Mouse (Mus musculus) myocyte (in vitro differentiated cells): ENCODE measurements around the gene Erf. TPM values are rescaled to one million over a fixed set of nuclear protein-coding genes. Genes with fewer than 3 reads are reported as not detected.

Source experiments
- H3K27me3 ChIP-seq: one replicate; pipeline ENCODE4 v1.6.1; 2011; ENCODE audit not compliant: control insufficient read depth, insufficient read depth, insufficient read length
- H3K36me3 ChIP-seq: one replicate; pipeline ENCODE4 v1.6.1; 2011; ENCODE audit not compliant: control insufficient read depth, insufficient read depth
- H3K4me2 ChIP-seq: one replicate; pipeline ENCODE4 v1.6.1; 2011; ENCODE audit warnings: low read depth, control low read depth
- H3K4me3 ChIP-seq: one replicate; pipeline ENCODE4 v1.5.1; 2011; ENCODE audit warnings: mild to moderate bottlenecking, control low read depth, moderate library complexity
- H3K79me2 ChIP-seq: one replicate; pipeline ENCODE4 v1.6.1; 2011; ENCODE audit not compliant: control insufficient read depth, insufficient read depth
- H3ac ChIP-seq: one replicate; pipeline ENCODE4 v1.6.1; 2011; ENCODE audit not compliant: control insufficient read depth, insufficient read length
- CEBPB ChIP-seq: IDR thresholded peaks from 2 replicates; pipeline ENCODE4 v1.6.1; 2011; ENCODE audit warnings: mild to moderate bottlenecking, moderate library complexity; ENCODE audit not compliant: poor library complexity, insufficient read depth, severe bottlenecking
- E2F4 ChIP-seq: IDR thresholded peaks from one replicate; pipeline ENCODE4 v1.6.1; 2011; ENCODE audit warnings: mild to moderate bottlenecking, control low read depth, moderate library complexity; ENCODE audit not compliant: insufficient read depth
- MAX ChIP-seq: IDR thresholded peaks from one replicate; pipeline ENCODE4 v1.6.1; 2011; ENCODE audit warnings: low read depth, mild to moderate bottlenecking, control low read depth
- MYOD1 ChIP-seq, 3 experiments: IDR thresholded peaks; one replicate each; pipeline ENCODE4 v1.6.1; 2011; ENCODE audit warnings: control low read depth in 2 of 3, low read depth in 2 of 3, mild to moderate bottlenecking in 2 of 3, moderate library complexity in 1 of 3; ENCODE audit not compliant: insufficient read length in 2 of 3, control insufficient read depth in 1 of 3
- MYOG ChIP-seq, 3 experiments: IDR thresholded peaks; one replicate each; pipeline ENCODE4 v1.6.1; 2011; ENCODE audit warnings: control low read depth in 2 of 3, low read depth in 2 of 3, mild to moderate bottlenecking in 2 of 3; ENCODE audit not compliant: insufficient read length in 2 of 3, control insufficient read depth in 1 of 3, insufficient read depth in 1 of 3
- POLR2A ChIP-seq: IDR thresholded peaks from one replicate; pipeline ENCODE4 v1.6.1; 2011; ENCODE audit warnings: low read depth, mild to moderate bottlenecking, control low read depth, moderate library complexity; ENCODE audit not compliant: insufficient read length
- POLR2AphosphoS2 ChIP-seq: IDR thresholded peaks from one replicate; pipeline ENCODE4 v1.6.1; 2011; ENCODE audit warnings: low read depth, control low read depth; ENCODE audit not compliant: insufficient read length
- REST ChIP-seq: IDR thresholded peaks from one replicate; pipeline ENCODE4 v1.6.1; 2011; ENCODE audit warnings: mild to moderate bottlenecking, control low read depth, moderate library complexity; ENCODE audit not compliant: insufficient read depth, insufficient read length
- SRF ChIP-seq: IDR thresholded peaks from one replicate; pipeline ENCODE4 v1.6.1; 2011; ENCODE audit warnings: low read depth; ENCODE audit not compliant: control insufficient read depth, insufficient read length
- TCF12 ChIP-seq: IDR thresholded peaks from one replicate; pipeline ENCODE4 v1.6.1; 2011; ENCODE audit warnings: mild to moderate bottlenecking, control low read depth; ENCODE audit not compliant: poor library complexity, insufficient read depth, severe bottlenecking
- TCF3 ChIP-seq: IDR thresholded peaks from one replicate; pipeline ENCODE4 v1.6.1; 2011; ENCODE audit warnings: low read depth, control low read depth; ENCODE audit not compliant: insufficient read length
- USF1 ChIP-seq: IDR thresholded peaks from one replicate; pipeline ENCODE4 v1.6.1; 2011; ENCODE audit warnings: low read depth, mild to moderate bottlenecking, control low read depth, moderate library complexity
- polyA plus RNA-seq: library from polyadenylated mRNA; unstranded; fragments of >200 nt; fragmentation: generic; extraction: Trizol; gene quantifications from one replicate; pipeline ENCODE4 v1.2.1, GENCODE M21; 2012; ENCODE audit warnings: missing spikeins

Erf gene
- polyA plus RNA-seq, 1 experiment, result 42.5 TPM

- no peak for TF ChIP-seq USF1
- peak in 1 of 3 experiments; percentile 72 for TF ChIP-seq MYOD1 (IDR thresholded peaks at IDR 0.05; ENCODE audit: control insufficient read depth in 1 of 3, insufficient read length in 2 of 3, low read depth in 2 of 3)
- H3K4me3 ChIP-seq, result peak overlapping the region; percentile 37
Observed at GRCm38 (mm10) chr7:25277405-25277804, 26.8 kb upstream of the Erf start.

GRCm38 (mm10) chr7:25275555-25276298 lies 25.2 kb upstream of the Erf start:
- no peak overlapping the region for H3K4me3 ChIP-seq
- H3K4me2 ChIP-seq, result peak overlapping the region; percentile 68
- no peak for TF ChIP-seq E2F4
- no peak for TF ChIP-seq REST
- peak in 2 of 3 experiments; percentile 82 to 96 for TF ChIP-seq MYOG (IDR thresholded peaks at IDR 0.05; ENCODE audit: control insufficient read depth in 1 of 3, insufficient read depth in 1 of 3, insufficient read length in 2 of 3, low read depth in 2 of 3)
- no peak for TF ChIP-seq TCF12
- no peak for TF ChIP-seq TCF3
- TF ChIP-seq USF1, result no peak
- peak in 2 of 3 experiments; percentile 82 to 94 for TF ChIP-seq MYOD1 (IDR thresholded peaks at IDR 0.05; ENCODE audit: control insufficient read depth in 1 of 3, insufficient read length in 2 of 3, low read depth in 2 of 3)
- peak; percentile 33 for TF ChIP-seq POLR2A
- no peak for TF ChIP-seq CEBPB
- no peak for TF ChIP-seq POLR2AphosphoS2
- TF ChIP-seq SRF, result no peak
- TF ChIP-seq MAX, result no peak

More at GRCm38 (mm10) chr7:25277405-25277804, 26.8 kb upstream of the Erf start:
- Histone ChIP-seq H3K79me2 (peaks cover 9% of the 10 kb centered on the region), H3K36me3 (no peaks in the 10 kb centered on the region), H3ac (no peak overlapping the region), H3K4me2 (peak overlapping the region; percentile 77), H3K27me3 (no peaks in the 10 kb centered on the region)

DNA sequence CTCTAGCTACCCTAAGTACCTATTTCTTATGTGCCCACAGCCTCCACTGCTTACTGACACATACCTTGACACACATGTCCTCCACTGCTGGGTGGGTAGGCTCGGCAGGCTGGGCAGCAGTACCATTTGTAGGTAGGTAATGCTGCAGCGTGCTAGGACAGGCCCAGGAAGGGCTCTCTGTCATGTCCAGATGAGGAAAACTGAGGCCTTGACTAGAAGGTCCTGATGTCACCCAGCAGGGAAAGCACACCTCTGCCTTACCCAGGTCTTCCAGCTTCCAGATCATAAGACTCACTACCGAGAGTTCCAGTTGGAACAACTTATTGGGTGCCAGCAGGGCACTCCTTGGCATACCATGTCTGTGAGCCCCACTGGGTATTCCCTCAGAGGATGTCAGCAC lies 24.4 kb upstream of the Erf start:
- Histone ChIP-seq H3K27me3 (no peaks in the 10 kb centered on the region), H3K4me2 (peak overlapping the region; percentile 68), H3K4me3 (no peak overlapping the region), H3K79me2 (peaks cover 9% of the 10 kb centered on the region), H3ac (no peak overlapping the region), H3K36me3 (no peaks in the 10 kb centered on the region)
- TF ChIP-seq TCF3 (no peak), POLR2A (no peak)

More at GRCm38 (mm10) chr7:25275555-25276298, 25.2 kb upstream of the Erf start:
- Histone ChIP-seq H3K27me3 (no peaks in the 10 kb centered on the region), H3K79me2 (peaks cover 8% of the 10 kb centered on the region), H3ac (no peak overlapping the region), H3K36me3 (no peaks in the 10 kb centered on the region)

GRCm38 (mm10) chr7:25274571-25274970 lies 24.0 kb upstream of the Erf start:
- TF ChIP-seq REST (no peak), POLR2AphosphoS2 (peak; percentile 58), TCF12 (no peak), USF1 (no peak), MYOG (IDR thresholded peaks at IDR 0.05; ENCODE audit: control insufficient read depth in 1 of 3, insufficient read depth in 1 of 3, insufficient read length in 2 of 3, low read depth in 2 of 3) (peak in 1 of 3 experiments; percentile 37), MAX (no peak), POLR2A (peak; percentile 52), SRF (no peak), TCF3 (no peak), E2F4 (no peak), MYOD1 (IDR thresholded peaks at IDR 0.05; ENCODE audit: control insufficient read depth in 1 of 3, insufficient read length in 2 of 3, low read depth in 2 of 3) (no peak), CEBPB (no peak)
- H3K36me3 ChIP-seq, result no peaks in the 10 kb centered on the region
- H3ac ChIP-seq, result no peak overlapping the region
- peak overlapping the region; percentile 68 for H3K4me2 ChIP-seq
- H3K27me3 ChIP-seq, result no peaks in the 10 kb centered on the region
- peaks cover 12% of the 10 kb centered on the region for H3K79me2 ChIP-seq
- no peak overlapping the region for H3K4me3 ChIP-seq
